Mouse (Mus musculus) limb, embryonic 14.5 days (tissue): ENCODE measurements at regions not wholly inside any gene's neighbourhood (a gene's known extent, or its start where the extent isn't known, plus 50 kb on each side); places are given as distances from the start of the nearest gene placed in this dataset.

Experiments
- ATAC-seq: fragments of 200-750 bp; cut with Nextera tagmentation; 2 replicates; pipeline ENCODE4 v1.8.0; 2017; ENCODE audit warnings: low read depth, moderate number of reproducible peaks, moderate TSS enrichment; ENCODE audit not compliant: low FRiP score
- DNase-seq: peaks from one replicate; pipeline ENCODE4 v3.0.0-alpha.2; 2015; ENCODE audit warnings: low spot score
- H3K27ac ChIP-seq: fragments of 300-500 bp; sonication (generic); replicated peaks from 2 replicates; pipeline ENCODE4 v1.5.1; 2014; ENCODE audit warnings: low read depth, mild to moderate bottlenecking, low read length, moderate library complexity, mixed read lengths
- H3K27me3 ChIP-seq: fragments of 300-500 bp; sonication (generic); 2 replicates; pipeline ENCODE4 v1.6.1; 2014; ENCODE audit warnings: low read length, mixed read lengths; ENCODE audit not compliant: control insufficient read depth, insufficient read depth
- H3K36me3 ChIP-seq: fragments of 300-500 bp; sonication (generic); 2 replicates; pipeline ENCODE4 v1.6.1; 2014; ENCODE audit warnings: mild to moderate bottlenecking, low read length, moderate library complexity, mixed read lengths; ENCODE audit not compliant: control insufficient read depth, insufficient read depth
- H3K4me1 ChIP-seq: fragments of 300-500 bp; sonication (generic); 2 replicates; pipeline ENCODE4 v1.6.1; 2014; ENCODE audit warnings: antibody characterized with exemption, low read length, mixed read lengths; ENCODE audit not compliant: control insufficient read depth, insufficient read depth
- H3K4me2 ChIP-seq: fragments of 300-500 bp; sonication (generic); replicated peaks from 2 replicates; pipeline ENCODE4 v1.6.1; 2014; ENCODE audit warnings: low read depth, mild to moderate bottlenecking, low read length, moderate library complexity; ENCODE audit not compliant: severe bottlenecking
- H3K4me3 ChIP-seq: fragments of 300-500 bp; sonication (generic); replicated peaks from 2 replicates; pipeline ENCODE4 v1.5.1; 2014; ENCODE audit warnings: low read length
- H3K9ac ChIP-seq: fragments of 300-500 bp; sonication (generic); 2 replicates; pipeline ENCODE4 v1.6.1; 2014; ENCODE audit warnings: mild to moderate bottlenecking, low read depth, low read length, moderate library complexity; ENCODE audit not compliant: severe bottlenecking
- H3K9me3 ChIP-seq: fragments of 300-500 bp; sonication (generic); 2 replicates; pipeline ENCODE4 v1.6.1; 2016; ENCODE audit warnings: low read length; ENCODE audit not compliant: control insufficient read depth
- POLR2A ChIP-seq: fragments of 200-500 bp; IDR thresholded peaks from 2 replicates; pipeline ENCODE4 v1.8.0; 2012; ENCODE audit warnings: inconsistent platforms, mild to moderate bottlenecking, moderate library complexity, borderline replicate concordance; ENCODE audit not compliant: insufficient read depth, insufficient read length; ENCODE audit errors: extremely low read depth
- WGBS: fragments of 180-500 bp; shearing (Covaris S2); extraction: QIAGEN DNeasy Blood & Tissue Kit; methylation state at CpG from one replicate; pipeline ENCODE4 v1.1.7; 2014; 5-methylcytosine and 5-hydroxymethylcytosine counted together

GRCm38 (mm10) chr16:5380626-5381025 is 124.8 kb upstream of the Eef2kmt start:
- no peaks in the 10 kb centered on the region for H3K27me3 ChIP-seq
- H3K4me1 ChIP-seq = no peaks in the 10 kb centered on the region
- no peak for TF ChIP-seq POLR2A
- no peak overlapping the region for H3K9ac ChIP-seq
- no peak overlapping the region for H3K27ac ChIP-seq
- no peak overlapping the region for H3K4me2 ChIP-seq
- H3K9me3 ChIP-seq = no peaks in the 10 kb centered on the region
- no peak overlapping the region for H3K4me3 ChIP-seq
- no peak for ATAC-seq
- H3K36me3 ChIP-seq = no peaks in the 10 kb centered on the region
- no peak for DNase-seq
- 81% methylated on average over 3 of the region's 3 CpGs for WGBS

- H3K27ac ChIP-seq = no peak overlapping the region
- DNase-seq = no peak
- no peak for ATAC-seq
- H3K4me1 ChIP-seq = no peaks in the 10 kb centered on the region
- no peak overlapping the region for H3K4me3 ChIP-seq
- H3K27me3 ChIP-seq = no peaks in the 10 kb centered on the region
- H3K36me3 ChIP-seq = no peaks in the 10 kb centered on the region
- no peak overlapping the region for H3K4me2 ChIP-seq
- 81% methylated on average over 3 of the region's 3 CpGs for WGBS
- TF ChIP-seq POLR2A = no peak
- no peaks in the 10 kb centered on the region for H3K9me3 ChIP-seq
- H3K9ac ChIP-seq = no peak overlapping the region
Measured at GRCm38 (mm10) chr16:5377001-5377400, 121.2 kb upstream of the Eef2kmt start.

GRCm38 (mm10) chr16:5374818-5375605 is 119.2 kb upstream of the Eef2kmt start:
- Histone ChIP-seq H3K9ac (no peak overlapping the region), H3K27me3 (no peaks in the 10 kb centered on the region), H3K36me3 (no peaks in the 10 kb centered on the region), H3K27ac (no peak overlapping the region), H3K4me3 (no peak overlapping the region), H3K4me2 (no peak overlapping the region), H3K9me3 (no peaks in the 10 kb centered on the region), H3K4me1 (no peaks in the 10 kb centered on the region)
- no peak for TF ChIP-seq POLR2A
- no peak for DNase-seq
- ATAC-seq = no peak
- 31% methylated on average over 6 of the region's 6 CpGs for WGBS

GRCm38 (mm10) chr16:5371175-5371893 is 115.6 kb upstream of the Eef2kmt start:
- no peak overlapping the region for H3K4me3 ChIP-seq
- no peak for TF ChIP-seq POLR2A
- H3K4me2 ChIP-seq = no peak overlapping the region
- DNase-seq = no peak
- no peak for ATAC-seq
- 90% methylated on average over 4 of the region's 4 CpGs for WGBS
- no peaks in the 10 kb centered on the region for H3K4me1 ChIP-seq
- no peak overlapping the region for H3K9ac ChIP-seq
- no peak overlapping the region for H3K27ac ChIP-seq
- H3K9me3 ChIP-seq = no peaks in the 10 kb centered on the region
- no peaks in the 10 kb centered on the region for H3K36me3 ChIP-seq
- no peaks in the 10 kb centered on the region for H3K27me3 ChIP-seq

GRCm38 (mm10) chr16:5370496-5370895 is 114.7 kb upstream of the Eef2kmt start:
- Histone ChIP-seq H3K27ac (no peak overlapping the region), H3K4me3 (no peak overlapping the region), H3K27me3 (no peaks in the 10 kb centered on the region), H3K9me3 (no peaks in the 10 kb centered on the region), H3K4me2 (no peak overlapping the region), H3K4me1 (no peaks in the 10 kb centered on the region), H3K9ac (no peak overlapping the region), H3K36me3 (no peaks in the 10 kb centered on the region)
- no peak for TF ChIP-seq POLR2A
- no peak for DNase-seq
- ATAC-seq = no peak
